Mouse (Mus musculus) frontal cortex, adult (tissue): Measurements from ENCODE around the gene Gltp.

ENCODE experiments used
- ATAC-seq: cut with Nextera tagmentation; 2 replicates; pipeline ENCODE4 v1.9.2; 2017; ENCODE audit warnings: mild to moderate bottlenecking, moderate library complexity, mixed read lengths; ENCODE audit not compliant: low TSS enrichment

The Gltp gene

GRCm38 (mm10) chr5:114702403-114703392 lies 11.9 kb upstream of the Gltp start:
- ATAC-seq: no peak

DNA sequence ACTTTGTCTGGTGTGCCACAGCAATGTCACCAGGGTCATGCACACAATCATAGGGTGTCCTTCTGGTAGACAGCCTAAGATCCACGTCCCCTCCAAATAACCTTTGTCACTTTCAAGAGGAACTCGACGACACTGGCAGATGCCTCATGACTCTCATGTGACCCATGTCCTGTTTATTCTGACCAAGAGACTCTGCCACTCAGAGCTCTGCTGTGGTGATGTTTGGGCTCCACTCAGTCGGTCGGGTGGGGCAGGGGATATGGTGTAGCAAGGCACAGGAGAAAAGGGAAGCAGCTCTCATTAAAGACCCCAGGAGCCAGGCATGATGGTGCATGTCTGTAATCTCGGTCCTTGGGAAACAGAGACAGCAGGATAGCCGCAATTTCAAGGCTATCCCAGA lies 8.2 kb upstream of the Gltp start:
- ATAC-seq: no peak

DNA sequence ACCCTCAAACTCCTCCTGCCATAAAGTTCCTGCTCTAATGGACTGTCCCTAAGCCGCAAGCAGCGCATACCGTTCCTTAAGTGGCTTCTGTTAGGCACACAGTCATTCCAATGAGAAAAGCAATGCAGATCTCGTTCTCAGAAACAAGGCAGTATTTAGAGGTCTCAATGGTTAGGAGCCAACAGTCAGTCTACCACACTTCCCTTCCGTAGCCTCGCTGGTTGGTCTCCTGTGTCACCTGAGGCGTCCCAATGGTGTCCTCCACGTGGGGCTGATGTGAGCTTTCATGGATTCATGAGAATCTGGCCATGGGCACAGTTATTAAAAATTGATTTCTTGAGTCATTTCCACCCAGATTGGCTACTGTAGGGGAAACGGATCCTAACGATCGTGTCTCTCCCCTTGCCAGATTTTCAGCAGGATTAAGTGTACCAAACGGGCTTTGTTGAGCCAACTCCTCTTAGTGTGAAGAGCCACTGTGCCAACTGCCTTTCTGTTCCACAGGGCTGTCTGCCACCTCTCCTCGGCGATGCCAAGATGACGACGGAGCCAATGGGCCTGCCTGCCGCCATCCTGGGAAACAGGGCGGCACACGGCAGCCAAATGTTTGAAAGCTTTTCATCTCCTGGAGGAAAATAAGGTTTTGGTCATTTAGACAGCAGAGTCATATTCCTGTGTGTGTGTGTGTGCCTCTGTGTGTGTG lies 7.4 kb upstream of the Gltp start:
- ATAC-seq: peak; percentile 80

- ATAC-seq: no peak
These were observed 6.2 kb upstream of the Gltp start for GRCm38 (mm10) chr5:114696939-114697338.

- no peak for ATAC-seq
These were observed 5.0 kb upstream of the Gltp start for GRCm38 (mm10) chr5:114695775-114696174.

DNA sequence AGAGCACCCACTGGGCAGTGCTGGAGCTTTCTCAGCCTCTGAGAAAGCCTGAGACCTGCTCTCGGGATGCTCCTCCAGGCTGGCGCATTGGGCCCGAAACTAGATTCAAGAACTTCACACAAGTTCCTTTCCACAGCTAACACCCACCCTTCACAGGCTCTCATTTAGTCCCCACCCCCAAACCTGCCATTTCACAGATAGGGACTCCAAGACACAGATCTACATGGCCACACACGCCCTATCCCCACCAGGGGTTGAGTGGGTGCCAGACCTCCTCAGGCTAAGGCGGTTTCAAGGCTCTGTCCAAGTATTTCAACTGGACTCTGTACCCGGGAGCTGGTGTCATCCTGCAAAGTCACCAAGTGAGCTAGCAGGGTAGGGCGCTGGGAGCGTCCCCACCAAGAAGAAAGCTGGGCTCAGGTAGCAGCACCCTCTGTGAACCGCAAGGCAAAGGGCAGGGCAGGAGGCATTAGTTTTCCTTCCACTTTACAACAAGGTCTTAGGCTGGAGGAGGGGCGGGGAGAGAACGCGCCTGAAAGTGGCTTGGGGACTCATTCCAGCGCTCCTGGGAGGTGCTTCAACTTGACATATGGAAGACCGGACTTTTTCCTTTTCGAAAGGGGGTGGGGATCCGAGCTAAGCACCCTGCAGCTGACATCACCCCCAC lies 951 bp downstream of the Gltp start:
- ATAC-seq: no peak

DNA sequence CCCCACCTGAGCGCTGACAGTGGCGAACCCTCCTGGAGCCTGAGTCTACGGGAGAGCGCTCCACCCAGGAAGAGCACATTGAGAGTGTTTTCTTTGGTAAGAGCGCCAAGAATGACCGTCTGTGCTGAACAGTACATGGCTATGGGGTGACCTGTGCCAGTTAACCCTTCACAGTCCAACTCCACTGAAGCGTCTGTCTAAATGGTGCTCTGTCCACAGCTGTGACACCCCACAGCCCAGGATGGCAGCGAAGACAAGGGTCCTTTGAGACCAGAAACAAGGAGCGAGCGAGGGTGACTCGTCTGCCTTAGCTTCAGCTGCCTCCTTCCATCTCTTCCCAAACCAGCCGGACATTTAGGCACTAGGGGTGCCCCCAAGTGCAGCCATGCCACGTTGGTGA lies 2.1 kb downstream of the Gltp start:
- ATAC-seq: no peak

GRCm38 (mm10) chr5:114687901-114688300 lies 2.9 kb downstream of the Gltp start:
- no peak for ATAC-seq

DNA sequence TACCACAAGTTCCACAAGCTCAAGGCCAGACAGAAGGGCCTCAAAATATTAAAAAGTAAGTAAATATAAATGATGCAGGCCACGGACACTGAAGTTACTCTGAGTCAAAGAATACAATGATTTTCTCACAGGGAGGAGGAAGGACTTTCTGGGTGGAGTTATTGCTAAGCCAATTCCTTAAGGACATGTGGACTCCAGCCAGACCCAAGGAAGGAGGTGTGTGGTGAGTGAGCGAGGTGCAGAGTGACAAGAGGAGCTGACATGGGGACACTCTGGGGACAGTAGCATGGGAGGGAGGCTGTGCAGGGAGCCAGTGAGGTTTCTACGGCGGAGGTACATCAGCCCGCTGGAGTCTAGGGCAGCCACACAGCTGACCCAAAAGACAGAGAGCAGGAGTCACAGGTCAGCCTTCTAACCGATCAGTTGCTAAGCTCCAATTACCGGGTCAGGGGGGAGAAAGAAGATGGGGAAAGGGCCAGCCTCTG lies 4.0 kb downstream of the Gltp start:
- no peak for ATAC-seq

DNA sequence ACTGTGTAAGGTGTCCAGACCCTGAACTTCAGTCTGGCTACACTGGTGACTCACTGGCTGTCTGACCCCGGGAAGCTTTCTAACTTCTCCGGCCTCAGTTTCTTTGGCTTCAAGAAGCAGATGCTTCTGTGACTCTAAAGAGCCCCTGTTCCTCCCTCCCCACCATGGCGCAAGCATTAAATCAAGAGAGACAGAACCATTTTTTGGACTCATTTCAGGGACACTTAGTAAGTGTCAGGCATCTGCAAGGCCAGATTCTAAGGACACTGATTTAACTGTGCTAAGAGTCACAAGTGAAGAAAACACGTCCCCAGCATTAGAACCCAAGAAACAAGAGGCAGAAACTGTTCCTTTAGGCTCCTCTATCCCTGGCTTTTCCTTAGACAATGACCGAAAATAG lies 4.8 kb downstream of the Gltp start:
- no peak for ATAC-seq

GRCm38 (mm10) chr5:114681717-114682116 lies 9.1 kb downstream of the Gltp start:
- ATAC-seq: no peak

DNA sequence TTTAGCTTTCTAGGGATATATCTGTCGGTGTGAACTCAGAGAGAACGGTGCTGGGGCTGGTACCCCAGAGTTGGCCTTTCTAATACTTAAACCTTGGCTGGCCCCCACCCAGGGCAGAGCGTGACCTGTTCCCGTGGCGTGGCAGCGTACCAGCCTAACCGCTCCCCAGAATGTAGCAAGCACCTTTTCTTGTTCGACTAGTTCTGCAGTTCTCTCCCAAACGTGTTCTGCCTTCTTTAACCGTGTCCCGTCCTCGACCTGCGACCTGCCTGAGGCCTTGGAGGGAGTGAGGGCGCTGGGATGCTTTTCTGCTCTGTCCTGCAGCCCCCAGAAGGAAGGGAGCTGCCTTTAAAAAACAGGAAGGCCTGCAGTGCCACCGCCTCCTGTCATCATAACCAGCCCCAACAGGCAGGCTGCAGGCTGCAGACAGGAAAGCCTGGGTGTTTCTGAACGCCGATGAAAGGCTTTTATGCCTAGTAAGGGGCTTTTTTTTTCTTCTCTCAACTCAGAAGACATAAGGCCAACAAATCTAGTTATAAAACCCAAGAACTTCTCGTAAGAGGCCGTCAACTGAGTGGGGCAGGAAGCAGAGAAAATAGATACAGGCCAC lies 10.0 kb downstream of the Gltp start:
- no peak for ATAC-seq

DNA sequence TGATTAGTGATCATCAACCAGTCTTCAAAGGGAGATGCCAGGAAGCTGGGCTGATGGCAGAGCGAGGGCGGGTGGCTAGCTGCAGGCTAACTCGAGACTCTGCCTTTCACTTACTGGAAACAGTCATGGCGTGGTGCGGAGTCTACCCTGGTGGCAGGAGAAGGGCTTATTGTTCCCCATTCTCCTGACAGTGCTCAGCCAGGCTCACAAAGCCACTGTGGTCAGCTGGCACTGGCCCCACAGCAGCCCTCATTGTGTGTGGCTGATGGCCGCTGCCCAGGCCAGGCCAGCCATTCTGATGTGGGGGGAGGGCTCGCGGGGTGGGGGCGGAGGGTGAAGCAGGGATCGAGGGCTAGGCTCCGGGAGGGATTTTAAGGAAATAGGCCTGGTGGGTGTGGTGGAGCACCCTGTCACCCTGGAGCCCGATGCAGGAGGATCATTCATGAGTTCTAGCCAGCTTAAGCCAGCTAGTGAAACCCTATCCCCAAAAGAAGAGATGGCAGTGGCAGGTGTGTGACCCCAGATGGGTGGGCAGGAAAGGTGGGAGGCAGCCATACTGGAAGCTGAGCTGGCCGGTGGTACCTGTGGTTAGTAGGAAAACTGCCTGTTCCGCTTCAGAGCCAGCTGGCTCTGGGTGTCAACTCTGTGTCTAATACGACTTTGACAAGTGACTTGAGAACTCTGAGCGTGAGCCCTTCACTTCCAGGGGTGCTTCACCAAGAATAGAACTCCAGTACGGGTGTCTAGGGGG lies 10.8 kb downstream of the Gltp start:
- peak; percentile 44; the same call in 1 of the 2 replicates for ATAC-seq

DNA sequence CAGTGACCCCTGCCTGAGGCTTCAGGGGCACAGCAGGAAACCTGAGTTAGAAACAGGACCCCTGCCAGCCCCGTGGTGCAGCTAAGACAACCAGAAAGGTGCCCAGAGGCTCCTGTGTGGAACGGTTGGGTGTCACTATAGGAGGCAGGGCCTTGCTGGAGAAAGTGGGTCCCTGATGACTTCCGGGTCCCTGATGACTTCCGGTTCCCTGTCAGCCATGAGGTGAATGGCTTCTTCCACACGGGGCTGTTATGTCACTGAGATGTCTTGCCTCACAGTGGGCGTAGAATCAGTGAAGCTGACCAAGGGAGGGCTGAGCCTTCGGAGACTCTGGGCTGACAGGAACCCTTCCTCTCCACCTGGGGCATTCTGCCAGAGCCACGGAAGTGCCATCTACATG lies 16.2 kb downstream of the Gltp start:
- ATAC-seq: no peak

- ATAC-seq: no peak
These were observed 17.7 kb downstream of the Gltp start for GRCm38 (mm10) chr5:114673114-114673513.

DNA sequence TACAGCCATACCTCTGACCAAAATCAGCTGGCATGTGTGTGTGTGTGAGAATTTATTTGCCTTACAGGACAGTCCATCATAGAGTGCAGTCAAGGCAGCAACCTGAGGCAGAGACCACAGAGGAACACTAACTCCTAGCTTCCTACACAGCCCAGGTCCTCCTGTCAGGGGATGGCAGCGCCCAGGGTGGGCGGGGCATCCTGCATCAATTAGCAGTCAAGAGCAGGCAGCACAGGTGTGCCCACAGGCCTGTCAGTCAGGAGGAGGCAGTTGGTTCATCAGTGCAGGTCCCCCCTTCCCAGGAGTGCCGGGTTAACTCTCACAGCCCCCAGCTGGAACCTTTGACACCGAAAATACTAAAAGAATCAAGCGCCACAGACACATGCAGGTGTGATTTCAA lies 21.8 kb downstream of the Gltp start:
- no peak for ATAC-seq

DNA sequence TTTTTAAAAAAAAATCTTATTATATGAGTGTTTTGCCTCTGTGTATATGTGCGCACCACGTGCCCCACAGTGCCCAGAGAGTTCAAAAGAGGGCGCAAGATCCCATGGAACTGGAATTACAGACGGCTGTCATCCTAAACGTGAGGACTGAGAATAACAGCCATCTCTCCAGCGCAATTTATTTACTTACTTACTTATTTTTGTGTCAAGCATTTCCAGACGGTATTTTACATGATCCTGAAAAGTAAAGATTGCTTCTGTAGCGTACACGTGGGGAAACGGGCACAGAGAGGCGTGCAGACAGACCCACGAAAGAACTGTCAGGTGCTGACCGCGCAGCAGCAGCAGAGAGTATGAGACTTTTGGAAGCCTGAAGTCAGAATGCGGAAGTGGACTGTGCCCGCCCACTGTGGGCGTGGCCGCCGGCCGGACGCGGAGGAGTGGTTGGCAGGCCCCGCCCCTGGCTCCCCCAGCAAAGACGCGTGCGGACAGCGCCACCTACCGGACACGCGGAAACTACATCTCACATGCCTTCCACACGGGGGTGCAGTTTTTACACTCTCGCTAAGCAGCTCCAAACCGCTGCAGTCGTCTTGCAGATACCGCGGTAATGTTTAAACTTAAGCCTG lies 23.4 kb downstream of the Gltp start:
- ATAC-seq: peak; percentile 92

DNA sequence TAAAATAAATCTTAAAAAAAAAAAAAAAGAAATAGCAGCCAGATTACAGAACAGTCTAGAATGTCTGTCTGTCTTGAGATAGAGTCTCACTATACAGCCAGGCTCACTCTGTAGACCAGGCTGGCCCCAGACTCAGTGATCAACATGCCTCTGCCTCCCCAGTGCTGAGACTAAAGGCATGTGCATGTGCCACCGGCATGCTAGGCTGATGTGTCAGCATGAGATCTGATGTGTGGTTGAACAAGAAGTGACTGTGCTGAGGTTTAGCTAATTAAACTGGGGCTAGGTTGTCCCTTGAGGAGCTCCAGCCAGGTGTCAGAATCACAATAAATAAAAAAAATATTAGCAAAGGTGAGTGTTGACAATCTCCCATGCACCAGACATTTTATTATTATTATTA lies 24.1 kb downstream of the Gltp start:
- ATAC-seq: no peak

DNA sequence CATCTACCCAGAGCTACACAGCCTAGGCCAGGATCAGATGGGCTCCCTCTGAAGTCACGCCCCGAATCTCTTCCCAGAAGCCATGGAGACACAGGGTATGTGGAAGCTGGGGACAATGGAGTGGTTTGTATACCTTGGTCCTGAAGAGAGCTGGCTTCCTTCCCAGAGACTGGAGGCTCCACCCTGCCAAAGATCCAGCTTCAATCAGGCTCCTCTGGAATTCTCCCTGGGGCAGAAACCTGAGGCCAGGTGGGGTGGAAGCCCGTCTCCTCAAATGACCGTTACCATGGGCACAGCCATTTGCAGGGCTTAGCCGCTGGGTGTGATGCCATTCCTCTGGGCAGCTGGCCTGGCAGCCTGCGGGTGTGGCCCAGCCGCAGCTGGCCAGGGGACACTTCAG lies 26.0 kb downstream of the Gltp start:
- no peak for ATAC-seq

DNA sequence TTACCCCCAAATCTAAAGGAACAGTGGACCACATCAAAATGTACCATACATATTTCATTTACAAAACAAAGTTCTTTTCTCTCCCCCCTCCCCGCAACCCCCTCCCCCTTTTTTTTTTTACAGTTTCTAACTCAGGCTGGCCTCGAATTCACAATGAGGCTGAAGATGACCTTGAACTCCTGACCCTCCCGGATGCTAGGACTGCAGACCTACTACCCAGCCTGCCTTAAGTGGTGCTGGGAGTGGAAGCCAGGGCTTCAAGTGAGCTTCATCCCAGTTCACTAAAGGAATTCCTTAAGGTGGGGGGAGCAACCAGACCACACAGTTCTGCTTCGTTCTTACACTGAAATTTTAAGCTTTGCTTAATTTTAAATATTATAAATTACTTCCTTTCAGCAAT lies 26.6 kb downstream of the Gltp start:
- ATAC-seq: no peak

DNA sequence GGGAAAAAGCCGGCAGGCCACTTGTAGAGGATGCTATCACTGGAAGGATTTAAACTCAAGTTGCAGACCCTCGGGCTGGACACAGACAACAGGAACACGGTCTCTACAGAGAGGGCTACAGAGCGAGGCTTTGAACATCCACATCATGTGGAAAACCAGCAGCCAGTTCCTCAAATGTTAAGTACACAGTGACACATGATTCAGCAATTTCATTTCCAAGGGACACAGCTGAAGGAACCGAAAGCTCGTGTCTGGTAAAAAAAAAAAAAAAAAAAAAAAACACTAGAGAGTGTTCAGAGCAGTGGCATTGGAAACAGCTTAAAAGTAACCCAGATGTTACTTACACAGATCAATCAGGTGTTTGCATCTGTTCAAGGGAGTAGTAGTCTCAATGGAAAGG lies 29.8 kb downstream of the Gltp start:
- ATAC-seq: no peak
